Mouse (Mus musculus): Measurements from ENCODE around the gene Cib4.

The Cib4 gene

DNA sequence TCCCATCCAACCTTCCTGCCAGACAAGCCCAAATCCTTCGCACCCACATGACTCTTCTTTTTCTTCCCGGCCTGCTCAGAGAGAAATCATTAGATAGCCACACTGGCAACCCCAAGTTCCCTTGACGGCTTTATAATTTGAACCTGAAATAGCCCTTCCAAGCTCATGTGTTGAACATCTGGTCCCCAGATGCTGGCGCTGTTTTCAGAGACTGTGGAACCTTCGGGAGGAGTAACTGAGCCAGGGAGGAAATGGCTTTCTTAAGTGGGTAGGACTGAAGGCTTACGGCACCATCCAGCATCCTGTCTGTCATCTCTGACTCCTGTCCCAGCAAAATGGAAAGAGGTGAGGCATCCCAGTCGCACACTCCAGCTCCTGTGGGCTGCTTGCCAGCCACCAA, 48.3 kb downstream of the Cib4 start:
- DNase-seq = no peak

DNA sequence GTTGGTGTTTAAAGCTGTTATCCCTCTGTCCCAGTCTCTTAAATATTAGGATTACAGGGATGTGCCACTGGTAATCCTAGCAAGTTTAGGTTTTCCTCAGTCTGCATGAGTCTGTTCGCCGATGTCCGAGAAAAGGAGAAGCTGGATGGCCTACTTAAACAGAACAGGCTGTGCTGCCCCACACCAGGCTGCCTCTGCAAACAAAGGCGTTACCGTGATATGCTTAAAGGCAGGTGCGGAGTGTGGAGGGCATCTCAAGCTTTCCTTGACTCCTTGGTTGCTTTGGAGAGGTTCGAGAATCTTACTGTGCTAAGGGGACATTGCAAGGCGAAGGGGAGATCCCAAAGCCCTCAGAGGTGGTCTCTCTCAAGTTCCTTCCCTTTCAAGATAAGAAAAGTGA, 48.8 kb downstream of the Cib4 start:
- DNase-seq = no peak

DNA sequence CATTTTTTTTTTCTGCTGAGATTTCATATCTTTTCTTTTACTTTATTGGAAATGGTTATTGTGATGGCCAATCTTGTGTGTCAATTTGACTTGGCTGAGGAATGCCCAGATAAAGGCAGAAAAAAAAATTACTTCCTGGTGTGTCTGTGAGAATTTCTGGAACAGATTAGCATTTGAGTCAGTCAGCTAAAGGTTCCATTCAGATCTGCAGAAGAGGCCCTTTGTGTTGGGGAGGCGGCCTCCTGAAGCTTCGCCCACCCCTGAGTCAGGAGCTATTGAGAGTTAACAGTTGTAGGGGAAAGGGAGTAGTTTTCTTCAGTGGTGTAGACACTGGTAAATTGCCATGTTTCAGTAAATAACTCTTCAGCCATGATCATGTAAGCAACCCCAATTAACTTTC, 50.3 kb downstream of the Cib4 start:
- DNase-seq = no peak

DNA sequence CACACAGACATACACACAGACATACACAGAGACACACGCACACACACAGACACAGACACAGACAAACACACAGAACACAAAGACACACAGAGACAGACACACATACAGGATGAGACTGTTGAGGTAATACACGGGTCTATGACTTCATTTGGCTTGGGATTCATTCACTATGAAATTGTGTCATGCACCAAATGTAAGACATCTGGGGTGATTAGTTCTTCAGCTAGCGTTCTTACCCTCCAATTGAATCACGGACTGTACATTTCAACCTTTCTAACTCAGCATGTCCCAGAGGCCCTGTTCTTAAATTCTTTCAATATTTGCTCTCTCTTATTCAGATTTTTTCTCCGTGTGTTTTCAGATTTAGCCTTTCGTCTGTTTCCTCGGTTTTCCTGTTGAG, 51.0 kb downstream of the Cib4 start:
- no peak for DNase-seq

DNA sequence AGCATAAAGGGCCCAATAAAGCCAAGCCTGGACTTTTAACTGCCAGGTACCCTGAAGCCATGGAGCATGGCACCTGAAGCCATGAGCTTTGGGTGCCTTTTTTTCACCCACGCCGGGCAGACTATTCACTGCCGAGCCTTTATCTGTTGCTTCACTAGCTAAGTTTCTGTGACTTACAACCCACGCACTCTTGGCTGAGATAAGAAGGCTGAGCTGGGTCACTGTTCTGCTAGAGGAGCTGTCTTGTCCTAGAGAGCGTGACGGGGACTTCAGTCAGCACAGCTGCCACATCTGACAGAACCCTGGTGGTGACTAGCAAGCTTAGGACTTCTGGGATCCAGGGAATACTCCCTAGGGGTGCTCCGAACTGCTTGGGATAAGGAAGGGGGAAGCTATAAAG, 51.9 kb downstream of the Cib4 start:
- no peak for DNase-seq

DNA sequence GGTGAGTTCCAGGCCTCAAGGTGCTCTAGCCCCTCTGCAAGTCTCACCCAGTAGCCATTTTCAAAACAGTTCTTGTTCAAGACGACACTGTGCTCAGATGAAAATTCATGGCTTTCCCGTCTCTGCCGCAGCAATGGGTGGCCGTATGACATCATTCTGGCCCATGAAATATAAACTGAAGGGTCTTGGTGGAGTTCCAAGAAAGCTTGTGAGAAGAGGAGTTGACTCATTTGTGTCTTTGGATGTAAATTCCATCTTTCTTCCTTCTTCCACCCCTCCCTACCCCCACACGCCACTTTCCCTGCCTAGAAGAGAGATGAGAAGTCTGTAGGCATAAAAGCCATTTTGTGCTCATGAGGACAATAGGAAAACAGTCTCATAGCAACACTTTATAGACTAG, 54.8 kb downstream of the Cib4 start:
- no peak for DNase-seq

DNA sequence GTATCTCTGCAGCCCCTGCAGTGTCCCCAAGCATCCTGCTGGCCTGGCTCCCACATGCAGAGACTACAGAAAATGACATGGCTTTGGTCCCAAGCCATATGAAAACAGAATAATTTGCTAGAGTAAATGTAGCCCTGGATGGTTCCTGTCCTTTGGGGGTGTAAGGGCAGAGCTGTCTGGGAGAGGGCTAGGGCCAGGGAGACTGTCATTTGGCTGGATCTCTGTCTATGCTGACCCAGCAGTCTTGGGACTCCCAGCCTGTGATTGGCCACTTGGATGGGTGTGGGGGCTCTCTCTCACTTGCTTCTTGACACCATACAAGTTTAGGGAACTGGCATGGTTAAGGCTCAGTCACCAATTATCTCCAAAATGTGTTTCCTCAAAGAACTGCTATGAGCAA, 55.4 kb downstream of the Cib4 start:
- DNase-seq = no peak

DNA sequence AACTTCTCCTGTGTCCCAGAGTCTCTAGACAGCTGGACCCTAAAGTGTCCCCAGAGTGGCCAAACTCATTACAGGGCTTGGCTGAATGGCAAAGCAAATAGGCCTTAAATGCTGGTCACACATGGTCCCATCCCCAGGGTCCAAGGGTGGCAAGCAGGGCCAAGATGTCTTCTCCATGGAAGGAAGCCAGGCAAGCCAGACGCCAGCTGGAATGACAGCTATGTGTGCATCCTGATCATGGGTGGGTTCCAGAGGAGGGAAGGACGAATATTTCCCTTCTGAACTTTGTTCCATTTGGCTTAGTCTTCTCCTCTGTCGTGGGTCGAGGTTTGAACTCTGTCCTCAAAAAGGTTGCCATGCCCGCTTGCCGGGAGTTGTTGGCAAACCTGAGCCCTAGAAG, 60.5 kb downstream of the Cib4 start:
- no peak for DNase-seq

DNA sequence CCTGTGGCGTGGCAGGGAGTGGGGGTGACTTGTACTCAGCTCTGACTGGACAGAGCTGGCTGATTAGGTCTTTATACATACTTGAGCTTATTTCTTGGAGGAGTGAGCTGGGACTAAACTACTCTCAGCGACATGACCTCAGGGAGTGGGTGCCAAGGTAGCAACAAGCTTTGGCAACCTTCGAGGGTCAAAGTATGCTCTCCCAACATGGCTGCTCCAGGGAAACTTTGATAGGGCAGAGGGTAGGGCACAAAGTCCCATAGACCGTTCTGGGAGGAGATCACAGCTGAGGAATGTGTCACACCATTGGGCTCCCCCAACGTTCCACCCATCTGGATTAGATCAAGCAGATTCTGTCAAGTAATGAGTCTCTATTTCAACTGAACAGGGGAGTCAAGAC, 61.0 kb downstream of the Cib4 start:
- no peak for DNase-seq

DNA sequence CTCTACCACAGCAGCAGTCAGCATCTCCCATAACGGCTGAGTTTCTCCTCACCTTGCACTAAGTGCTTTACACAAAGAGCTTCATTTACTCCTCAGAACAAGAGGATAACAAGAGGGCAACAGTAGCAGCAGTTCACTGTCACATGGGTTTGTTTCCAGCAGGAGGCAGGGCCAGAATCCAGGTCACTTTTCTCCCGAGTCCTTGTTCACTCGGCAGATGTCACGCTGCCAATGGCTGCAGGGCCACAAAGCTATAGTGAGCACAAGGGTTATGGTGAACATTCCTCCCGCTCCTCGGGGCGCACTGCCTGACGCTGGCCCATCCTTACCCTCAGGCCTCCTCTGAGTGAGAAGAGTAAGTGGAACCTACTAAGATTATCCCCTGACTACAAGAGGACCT, 62.1 kb downstream of the Cib4 start:
- DNase-seq = peak; percentile 46

DNA sequence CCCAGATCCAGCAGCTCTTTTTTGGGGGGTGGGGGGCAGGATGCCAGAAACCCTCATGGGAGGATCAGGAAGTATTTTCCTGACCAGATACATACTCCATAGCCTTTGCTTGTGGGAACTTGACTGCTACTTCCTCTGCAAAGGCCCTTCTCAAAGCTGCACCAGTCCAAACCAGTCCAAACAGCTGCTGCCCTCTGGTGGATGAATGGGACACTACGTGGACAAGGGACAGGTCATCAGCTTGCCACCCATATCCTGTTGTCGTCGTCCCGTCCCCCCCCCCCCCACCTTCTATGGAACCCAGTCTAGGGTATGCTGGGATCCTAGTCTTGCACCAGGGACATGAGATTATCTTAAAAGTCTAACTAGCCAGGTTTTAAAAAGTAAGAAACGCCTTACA, 63.3 kb downstream of the Cib4 start:
- peak; percentile 85 for DNase-seq

DNA sequence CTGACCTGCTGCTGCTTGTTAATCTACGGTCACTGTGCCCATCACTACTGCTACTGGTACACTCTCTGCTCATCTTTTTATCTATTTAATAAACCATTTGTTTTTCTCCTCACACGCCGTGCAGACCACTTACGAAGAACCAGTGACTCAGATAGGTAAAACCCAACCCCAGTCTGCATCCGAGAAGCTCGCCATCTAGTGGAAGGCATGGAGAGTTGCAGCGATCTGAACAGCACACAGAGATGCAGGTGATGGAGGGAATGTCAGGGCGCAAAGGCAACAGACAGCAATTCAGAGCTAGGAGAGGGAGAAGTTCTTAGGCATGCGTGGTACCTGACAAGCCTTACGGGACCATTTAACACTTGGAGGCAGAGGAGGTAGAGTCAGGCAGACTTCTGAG, 69.1 kb downstream of the Cib4 start:
- peak; percentile 62 for DNase-seq

DNA sequence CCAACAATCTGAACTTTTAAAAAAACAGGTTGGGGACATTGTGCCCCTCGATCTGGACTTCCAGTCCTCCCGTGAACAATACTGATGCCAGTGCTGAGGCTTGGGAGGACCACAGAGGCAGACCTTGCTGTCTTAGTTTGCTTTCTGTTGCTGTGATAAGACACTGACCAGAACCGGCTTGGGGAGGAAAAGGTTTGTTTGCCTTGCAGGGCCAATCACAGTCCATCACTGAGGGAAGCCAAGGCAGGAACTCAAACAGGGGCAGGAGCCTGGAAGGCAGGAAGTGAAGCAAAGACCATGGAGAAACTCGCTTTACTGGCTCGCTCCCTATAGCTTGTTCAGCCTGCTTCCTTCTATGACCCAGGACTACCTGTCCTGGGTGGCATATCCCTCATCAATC, 73.5 kb downstream of the Cib4 start:
- DNase-seq = no peak

DNA sequence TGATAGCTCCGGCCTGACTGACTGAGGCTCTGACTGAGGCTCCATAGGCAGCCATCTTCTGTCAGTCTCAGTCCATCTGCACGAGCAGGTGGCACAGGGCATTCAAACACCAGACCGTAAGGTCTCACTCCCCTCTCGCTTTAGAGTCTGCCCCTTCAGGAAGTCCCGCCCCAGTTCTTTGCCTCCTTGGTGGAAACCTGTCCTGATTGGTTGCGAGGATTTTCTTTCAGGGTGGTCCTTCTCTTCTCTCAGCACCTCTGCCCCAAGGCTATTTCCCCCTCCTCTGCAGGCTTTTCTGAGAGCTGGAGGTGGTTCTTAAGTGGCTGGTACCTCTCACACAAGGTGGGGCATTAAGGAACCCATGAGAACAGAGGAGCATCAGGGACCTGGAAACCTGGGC, 75.2 kb downstream of the Cib4 start:
- peak; percentile 22 for DNase-seq

DNA sequence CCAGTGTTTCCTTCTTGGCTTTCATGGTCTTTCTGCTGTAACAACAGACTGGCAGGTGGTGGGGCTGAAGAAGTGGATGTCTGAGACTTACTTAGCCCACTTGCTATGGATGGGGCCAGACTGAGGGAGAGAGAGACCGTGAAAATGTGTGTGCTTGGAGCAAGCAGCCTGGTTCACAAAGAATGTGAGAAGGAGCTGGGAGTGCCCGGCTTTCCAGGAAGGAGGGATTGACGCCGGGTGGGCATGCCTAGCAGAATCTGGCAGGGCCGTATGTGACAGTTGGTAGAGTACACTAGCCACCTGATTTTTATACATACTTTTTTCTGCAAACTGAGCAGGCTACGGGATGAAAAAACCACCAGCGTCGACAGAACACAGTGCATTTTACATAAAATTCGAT, 79.3 kb downstream of the Cib4 start:
- no peak for DNase-seq

DNA sequence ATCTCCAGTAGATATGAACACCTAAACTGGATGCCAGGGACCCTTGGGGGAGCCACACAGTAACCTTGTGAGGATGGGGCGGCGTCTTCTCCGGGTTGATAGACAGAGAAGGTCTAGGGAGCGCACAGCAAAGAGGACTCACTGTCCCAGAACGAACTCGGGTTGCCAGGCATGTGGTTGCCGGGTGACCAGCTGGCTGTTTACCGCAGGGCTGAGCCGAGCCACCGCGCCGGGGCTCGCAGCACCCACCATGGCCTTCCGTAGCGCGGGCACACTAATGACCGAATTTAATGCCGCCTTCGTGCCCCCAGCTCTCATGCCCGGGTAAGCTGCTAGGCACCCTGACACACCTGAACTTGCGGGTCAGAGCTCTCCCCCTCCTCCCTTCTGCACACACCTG, 79.8 kb downstream of the Cib4 start, which contains the start of gene 1700001C02Rik:
1700001C02Rik (plus strand) TSS at position 187 of the 400 bp plus-strand sequence.
- DNase-seq = peak; percentile 47

DNA sequence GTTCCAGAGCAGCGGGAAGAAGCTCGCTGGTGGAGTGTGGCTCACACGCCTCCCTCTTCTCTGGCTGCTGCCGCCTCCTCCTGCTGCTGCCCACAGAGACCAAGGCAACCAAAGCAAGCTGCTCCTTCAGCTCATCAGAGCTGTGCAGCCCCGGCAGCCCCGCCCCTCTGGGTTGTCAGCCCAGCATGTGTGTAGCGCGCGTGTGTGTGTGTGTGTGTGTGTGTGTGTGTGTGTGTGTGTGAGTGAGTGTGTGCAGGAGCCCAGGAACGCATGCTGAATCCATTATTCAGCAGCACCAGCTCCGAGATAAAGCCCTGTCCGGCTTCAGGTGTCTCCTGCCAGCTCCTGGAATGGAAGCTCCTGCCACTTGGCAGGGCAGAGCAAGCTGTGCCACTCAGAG, 83.8 kb downstream of the Cib4 start, which contains the start of gene Otof:
Otof (minus strand) TSS at position 112 of the 400 bp plus-strand sequence.
- DNase-seq = peak; percentile 74

DNA sequence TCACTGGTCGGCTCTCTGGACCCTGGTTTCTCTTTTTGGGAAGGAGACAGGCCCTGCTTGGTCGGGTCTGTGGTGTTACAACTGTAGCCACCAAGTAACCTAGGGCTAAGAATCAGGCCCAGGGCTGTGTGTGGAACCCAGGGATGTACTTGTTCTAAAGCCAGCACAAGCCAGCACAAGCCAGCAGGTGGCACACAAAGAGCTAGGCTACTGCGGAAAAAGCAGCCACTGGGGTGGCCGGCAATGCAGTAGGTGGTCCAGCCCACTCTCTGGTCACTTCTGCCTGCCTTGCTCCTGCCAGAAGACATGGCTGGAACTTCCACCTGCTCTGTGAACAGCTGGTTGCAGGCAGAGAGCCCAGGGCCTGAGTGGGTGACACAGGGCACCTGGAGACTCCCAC, 85.5 kb downstream of the Cib4 start:
- DNase-seq = no peak

DNA sequence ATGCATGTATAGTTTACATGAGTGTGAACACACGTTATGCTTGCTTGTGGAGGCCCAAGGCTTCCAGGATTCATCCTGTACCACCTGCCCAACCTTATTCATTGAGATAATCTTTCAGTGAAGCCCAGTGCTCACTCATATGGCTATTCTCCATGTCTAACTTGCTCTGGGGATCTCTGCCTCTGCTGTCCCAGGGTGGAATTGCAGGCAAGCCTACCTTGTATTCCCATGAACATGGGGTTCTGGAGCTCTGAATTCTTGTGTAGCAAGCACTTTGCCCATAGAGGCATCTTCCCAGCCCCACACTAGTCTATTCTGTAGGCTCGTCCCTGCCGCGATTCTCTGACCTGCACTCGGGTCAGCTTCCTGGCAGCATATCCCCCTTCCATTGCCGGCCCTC, 89.6 kb downstream of the Cib4 start:
- no peak for DNase-seq

DNA sequence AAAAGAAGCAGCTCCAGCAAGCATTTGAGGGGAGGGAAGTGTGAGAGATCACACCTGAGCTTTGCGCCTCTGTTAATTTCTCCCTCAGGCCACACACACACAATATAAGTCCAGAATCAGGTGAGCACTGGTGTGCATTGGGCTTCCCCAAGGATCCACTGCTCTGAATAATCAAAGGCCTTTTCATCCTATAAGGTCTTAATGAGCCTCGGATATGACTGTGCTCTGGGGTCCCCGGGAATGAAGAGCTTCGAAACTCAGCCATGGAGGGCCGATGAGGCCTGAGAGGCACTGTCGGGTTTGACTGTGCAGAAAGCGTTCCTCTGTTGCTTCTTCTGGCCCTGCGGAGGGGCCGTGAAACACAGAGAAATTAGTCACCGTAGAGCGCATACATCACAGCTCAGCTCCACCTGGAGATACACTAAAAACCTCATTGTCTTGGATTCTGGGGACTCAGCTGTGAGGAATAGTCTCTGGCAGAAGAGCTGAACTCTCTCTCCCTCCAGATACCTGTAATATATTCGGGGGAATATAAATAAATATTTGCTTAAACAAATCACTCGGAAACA, 101.2 kb downstream of the Cib4 start:
- no peak for DNase-seq

DNA sequence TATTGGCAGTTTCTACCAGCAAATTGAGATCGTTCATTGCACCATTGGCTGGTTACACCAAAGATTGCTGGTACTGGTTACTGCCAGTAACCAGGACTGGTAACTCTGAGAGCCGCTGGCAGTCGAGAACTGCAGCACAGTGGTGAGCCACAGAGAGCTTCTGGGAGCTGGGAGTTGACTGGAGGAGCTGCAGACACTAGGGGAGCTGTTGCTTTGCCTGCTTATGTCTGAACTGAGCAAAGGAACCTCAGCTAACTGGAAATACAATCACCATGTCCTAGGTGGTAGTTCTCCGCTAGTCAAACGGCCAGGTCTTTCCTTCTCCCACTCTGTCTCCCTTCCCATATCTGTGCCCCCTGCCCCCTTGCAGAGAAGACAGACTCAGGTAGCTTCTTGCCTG, 103.4 kb downstream of the Cib4 start:
- DNase-seq = peak; percentile 15

DNA sequence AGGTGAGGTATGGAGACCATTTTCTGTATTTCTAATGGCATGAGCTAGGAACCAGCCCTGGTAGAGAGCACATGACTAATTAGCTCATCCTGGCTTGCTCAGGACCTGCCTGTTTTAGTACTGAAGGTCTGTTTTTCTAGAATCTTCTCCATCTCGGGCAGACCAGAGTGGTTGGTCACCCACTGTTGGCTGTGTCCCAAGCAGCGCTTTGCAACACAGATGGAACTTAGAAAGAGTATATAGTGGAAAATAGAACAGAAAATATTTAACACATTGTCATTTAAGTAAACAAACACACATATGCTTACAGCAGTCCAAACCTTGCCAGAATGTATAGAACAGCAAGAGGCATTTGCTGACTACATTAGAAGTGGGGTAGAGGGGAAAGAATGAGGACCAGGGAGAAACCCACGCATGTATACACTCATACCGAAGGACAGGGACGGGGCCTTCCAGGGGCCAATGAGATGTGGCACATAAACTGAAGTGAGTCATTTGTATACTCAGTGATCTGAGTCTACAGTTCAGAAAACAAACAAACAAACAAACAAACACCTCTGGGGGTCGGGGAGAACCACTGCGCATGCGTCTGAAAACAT, 105.2 kb downstream of the Cib4 start:
- no peak for DNase-seq

DNA sequence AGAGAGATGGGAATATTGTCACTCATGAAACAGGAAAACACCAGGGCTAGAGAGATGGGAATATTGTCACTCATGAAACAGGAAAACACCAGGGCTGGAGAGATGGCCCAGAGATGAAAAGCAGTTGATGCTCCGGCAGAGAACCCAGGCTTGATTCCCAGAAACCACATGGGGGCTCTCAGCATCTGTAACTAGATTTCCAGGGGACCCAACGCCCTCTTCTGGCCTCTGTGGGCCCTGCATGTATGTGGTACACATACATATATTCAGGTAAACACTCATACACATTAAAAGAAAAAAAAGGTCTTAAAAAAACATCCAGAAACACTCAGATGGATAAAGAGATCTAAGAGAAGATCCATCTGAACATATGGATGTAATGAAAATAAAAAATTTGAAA, 106.7 kb downstream of the Cib4 start:
- DNase-seq = no peak
